9 mouse cellular contexts compared by ENCODE assay signal in the genomic region with DNA sequence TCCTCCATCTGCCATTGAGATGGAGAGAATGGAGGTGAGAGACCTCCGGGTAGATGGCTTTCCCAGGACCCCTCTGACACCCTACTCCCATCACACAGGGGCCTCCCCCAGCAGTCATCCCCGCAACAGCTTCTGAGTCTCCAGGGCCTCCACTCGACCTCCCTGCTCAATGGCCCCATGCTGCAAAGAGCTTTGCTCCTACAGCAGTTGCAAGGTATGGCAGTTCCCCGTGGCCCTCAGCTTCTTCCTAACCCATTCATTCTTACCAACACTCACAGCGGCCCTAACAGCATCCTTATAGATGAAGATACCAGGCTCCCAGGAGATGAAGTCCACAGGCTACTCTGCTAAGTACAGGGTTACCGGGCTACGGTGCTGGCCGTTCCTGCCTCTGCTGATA. TPM values are rescaled to one million over a fixed set of nuclear protein-coding genes. Genes with fewer than 3 reads are reported as not detected.
DNase-seq lines count a peak whose midpoint lies in the region; ATAC-seq and TF ChIP-seq lines count a peak whose summit lies in the region.
"Had no signal": no experiment of that assay in that cellular context is flagged by ENCODE, and none has a peak within 500 bp of the region (broad histone marks: within the 10 kb centered on the region; RNA-seq: fewer than 3 reads in every experiment).

No protein-coding gene starts in this region.

- no peak for TF ChIP-seq CTCF in hindbrain, postnatal 0 days (IDR thresholded peaks at IDR 0.05; ENCODE audit: low read depth)

- H3K9me3 ChIP-seq in heart, embryonic 15.5 days (replicated peaks) = no peaks in the 10 kb centered on the region
- H3K9me3 ChIP-seq in embryonic facial prominence, embryonic 12.5 days = no peaks in the 10 kb centered on the region
- no peaks in the 10 kb centered on the region for H3K9me3 ChIP-seq in hindbrain, postnatal 0 days (ENCODE audit: low read length)
- no peaks in the 10 kb centered on the region for H3K9me3 ChIP-seq in midbrain, embryonic 13.5 days

- peak overlapping the region; percentile 77 for H3K9ac ChIP-seq in heart, embryonic 15.5 days
- peak overlapping the region; percentile 76 for H3K9ac ChIP-seq in embryonic facial prominence, embryonic 12.5 days
- H3K9ac ChIP-seq in hindbrain, postnatal 0 days (replicated peaks; ENCODE audit: low read length) = peak overlapping the region; percentile 82
- peak overlapping the region; percentile 86; the same call in 1 of the 2 replicates for H3K9ac ChIP-seq in midbrain, embryonic 13.5 days (replicated peaks)

- 76% methylated on average over 8 of the region's 8 CpGs for WGBS in heart, embryonic 15.5 days
- 82% methylated on average over 8 of the region's 8 CpGs for WGBS in embryonic facial prominence, embryonic 12.5 days
- WGBS in hindbrain, postnatal 0 days = 83% methylated on average over 8 of the region's 8 CpGs
- 85% methylated on average over 8 of the region's 8 CpGs for WGBS in midbrain, embryonic 13.5 days

- 0 out of 2 replicates have a peak overlapping the region, but pooled peaks have one; percentile 90 for H3K27ac ChIP-seq in heart, embryonic 15.5 days
- no peak overlapping the region for H3K27ac ChIP-seq in embryonic facial prominence, embryonic 12.5 days
- H3K27ac ChIP-seq in hindbrain, postnatal 0 days = peak overlapping the region; percentile 88; the same call in 1 of the 2 replicates
- no peak overlapping the region for H3K27ac ChIP-seq in midbrain, embryonic 13.5 days

- peaks cover 26% of the 10 kb centered on the region for H3K4me1 ChIP-seq in heart, embryonic 15.5 days (replicated peaks)
- H3K4me1 ChIP-seq in embryonic facial prominence, embryonic 12.5 days = peaks cover 8% of the 10 kb centered on the region
- peaks cover 8% of the 10 kb centered on the region for H3K4me1 ChIP-seq in hindbrain, postnatal 0 days (ENCODE audit: insufficient read depth, low read length)
- peaks cover 24% of the 10 kb centered on the region for H3K4me1 ChIP-seq in midbrain, embryonic 13.5 days (replicated peaks)

- peak overlapping the region; percentile 94 for H3K4me2 ChIP-seq in heart, embryonic 15.5 days
- peak overlapping the region; percentile 86 for H3K4me2 ChIP-seq in embryonic facial prominence, embryonic 12.5 days (replicated peaks)
- H3K4me2 ChIP-seq in hindbrain, postnatal 0 days (ENCODE audit: low read depth, low read length) = peak overlapping the region; percentile 81
- H3K4me2 ChIP-seq in midbrain, embryonic 13.5 days (replicated peaks) = peak overlapping the region; percentile 86

- no peak for DNase-seq in heart, postnatal 4 days
- DNase-seq in hindbrain, postnatal 0 days (ENCODE audit: low spot score) = no peak
- DNase-seq in yolk sac, embryonic 10.5 days (ENCODE audit: low spot score) = no peak
- DNase-seq in embryo, embryonic 10.5 days (ENCODE audit: low spot score) = no peak
- DNase-seq in adrenal gland, postnatal 25 days = no peak
- DNase-seq: spleen, adult 18-20 months had no signal

- ATAC-seq in heart, embryonic 15.5 days (replicated peaks; ENCODE audit: insufficient number of reproducible peaks, insufficient read depth, low FRiP score, low read depth) = no peak
- ATAC-seq in embryonic facial prominence, embryonic 12.5 days (ENCODE audit: insufficient number of reproducible peaks, insufficient read depth, low FRiP score, low TSS enrichment) = no peak
- ATAC-seq in hindbrain, postnatal 0 days = no peak
- no peak for ATAC-seq in midbrain, embryonic 13.5 days

- H3K27me3 ChIP-seq in heart, embryonic 15.5 days = no peaks in the 10 kb centered on the region
- no peaks in the 10 kb centered on the region for H3K27me3 ChIP-seq in embryonic facial prominence, embryonic 12.5 days
- H3K27me3 ChIP-seq in hindbrain, postnatal 0 days (ENCODE audit: insufficient read depth, low read length) = peaks cover 5% of the 10 kb centered on the region; the same call in 1 of the 2 replicates
- peaks cover 11% of the 10 kb centered on the region for H3K27me3 ChIP-seq in midbrain, embryonic 13.5 days

- peak overlapping the region; percentile 74 for H3K4me3 ChIP-seq in heart, embryonic 15.5 days
- H3K4me3 ChIP-seq in embryonic facial prominence, embryonic 12.5 days = peak overlapping the region; percentile 88
- peak overlapping the region; percentile 83 for H3K4me3 ChIP-seq in hindbrain, postnatal 0 days (ENCODE audit: low read length)
- peak overlapping the region; percentile 70 for H3K4me3 ChIP-seq in midbrain, embryonic 13.5 days (replicated peaks)

- H3K36me3 ChIP-seq in heart, embryonic 15.5 days = peaks cover 31% of the 10 kb centered on the region
- peaks cover 26% of the 10 kb centered on the region for H3K36me3 ChIP-seq in embryonic facial prominence, embryonic 12.5 days
- peaks cover 16% of the 10 kb centered on the region for H3K36me3 ChIP-seq in hindbrain, postnatal 0 days (ENCODE audit: insufficient read depth, low read length)
- peaks cover 38% of the 10 kb centered on the region for H3K36me3 ChIP-seq in midbrain, embryonic 13.5 days

RNA-seq across cellular contexts. Expression of a gene that starts 11.0 kb away (rescaled TPM):
- 1.9 and 5.4 TPM in 2 replicates for polyA plus RNA-seq in heart, embryonic 15.5 days (2015; fragmentation: Nextera tagmentation; extraction: Ambion mirVana)
- total RNA-seq in heart, postnatal 4 days (2021) = 1 to 10 TPM; 9.0 to 9.6 TPM
- polyA plus RNA-seq in embryonic facial prominence, embryonic 12.5 days (2016; fragmentation: Nextera tagmentation; extraction: Ambion mirVana) = 45.0 and 47.8 TPM in 2 replicates
- 190 and 211 TPM in 2 replicates for total RNA-seq in hindbrain, postnatal 0 days (2014; rRNA removed)
- polyA plus RNA-seq in hindbrain, postnatal 0 days (2015; fragmentation: Nextera tagmentation; extraction: Ambion mirVana) = 87.6 and 96.9 TPM in 2 replicates
- 35.5 and 41.2 TPM in 2 replicates for polyA plus RNA-seq in midbrain, embryonic 13.5 days (2015; fragmentation: Nextera tagmentation; extraction: Ambion mirVana)
- total RNA-seq in adrenal gland, postnatal 25 days (2021) = 13.1 and 20.4 TPM in 2 replicates

RNA-seq across cellular contexts. Expression of a gene that starts 12.0 kb away (rescaled TPM):
- 30.9 and 46.0 TPM in 2 replicates for polyA plus RNA-seq in heart, embryonic 15.5 days (2015; fragmentation: Nextera tagmentation; extraction: Ambion mirVana)
- 10 to 100 TPM; 34.5 to 48.3 TPM for total RNA-seq in heart, postnatal 4 days (2021)
- 50.6 and 57.8 TPM in 2 replicates for polyA plus RNA-seq in embryonic facial prominence, embryonic 12.5 days (2016; fragmentation: Nextera tagmentation; extraction: Ambion mirVana)
- 87.6 and 103 TPM in 2 replicates for total RNA-seq in hindbrain, postnatal 0 days (2014; rRNA removed)
- 33.3 and 40.3 TPM in 2 replicates for polyA plus RNA-seq in hindbrain, postnatal 0 days (2015; fragmentation: Nextera tagmentation; extraction: Ambion mirVana)
- 54.4 and 56.7 TPM in 2 replicates for polyA plus RNA-seq in midbrain, embryonic 13.5 days (2015; fragmentation: Nextera tagmentation; extraction: Ambion mirVana)
- total RNA-seq in adrenal gland, postnatal 25 days (2021) = 85.5 and 107 TPM in 2 replicates

RNA-seq across cellular contexts. Expression of a gene that starts 17.6 kb away (rescaled TPM):
- 43.9 and 46.0 TPM in 2 replicates for polyA plus RNA-seq in heart, embryonic 15.5 days (2015; fragmentation: Nextera tagmentation; extraction: Ambion mirVana)
- total RNA-seq in heart, postnatal 4 days (2021) = 10 to 100 TPM; 43.7 to 47.6 TPM
- polyA plus RNA-seq in embryonic facial prominence, embryonic 12.5 days (2016; fragmentation: Nextera tagmentation; extraction: Ambion mirVana) = 53.9 and 54.6 TPM in 2 replicates
- 458 and 481 TPM in 2 replicates for total RNA-seq in hindbrain, postnatal 0 days (2014; rRNA removed)
- polyA plus RNA-seq in hindbrain, postnatal 0 days (2015; fragmentation: Nextera tagmentation; extraction: Ambion mirVana) = 220 and 233 TPM in 2 replicates
- 74.7 and 77.5 TPM in 2 replicates for polyA plus RNA-seq in midbrain, embryonic 13.5 days (2015; fragmentation: Nextera tagmentation; extraction: Ambion mirVana)
- total RNA-seq in adrenal gland, postnatal 25 days (2021) = 173 and 191 TPM in 2 replicates

RNA-seq across cellular contexts. Expression of a gene that starts 23.9 kb away (rescaled TPM):
- 2.2 and 2.8 TPM in 2 replicates for polyA plus RNA-seq in heart, embryonic 15.5 days (2015; fragmentation: Nextera tagmentation; extraction: Ambion mirVana)
- total RNA-seq in heart, postnatal 4 days (2021) = 1 to 10 TPM; 3.1 to 3.4 TPM
- 1.3 and 1.4 TPM in 2 replicates for polyA plus RNA-seq in embryonic facial prominence, embryonic 12.5 days (2016; fragmentation: Nextera tagmentation; extraction: Ambion mirVana)
- 0.31 and 0.58 TPM in 2 replicates for total RNA-seq in hindbrain, postnatal 0 days (2014; rRNA removed)
- polyA plus RNA-seq in hindbrain, postnatal 0 days (2015; fragmentation: Nextera tagmentation; extraction: Ambion mirVana) = 0.80 and 0.93 TPM in 2 replicates
- polyA plus RNA-seq in midbrain, embryonic 13.5 days (2015; fragmentation: Nextera tagmentation; extraction: Ambion mirVana) = 0.35 and 0.37 TPM in 2 replicates
- 1.0 and 1.5 TPM in 2 replicates for total RNA-seq in adrenal gland, postnatal 25 days (2021)

RNA-seq across cellular contexts. Expression of a gene that starts 31.6 kb away (rescaled TPM):
- polyA plus RNA-seq in heart, embryonic 15.5 days (2015; fragmentation: Nextera tagmentation; extraction: Ambion mirVana) = 38.2 and 41.8 TPM in 2 replicates
- 10 to 100 TPM; 59.7 to 60.2 TPM for total RNA-seq in heart, postnatal 4 days (2021)
- 36.1 and 36.9 TPM in 2 replicates for polyA plus RNA-seq in embryonic facial prominence, embryonic 12.5 days (2016; fragmentation: Nextera tagmentation; extraction: Ambion mirVana)
- total RNA-seq in hindbrain, postnatal 0 days (2014; rRNA removed) = 41.3 and 45.5 TPM in 2 replicates
- 55.6 and 57.0 TPM in 2 replicates for polyA plus RNA-seq in hindbrain, postnatal 0 days (2015; fragmentation: Nextera tagmentation; extraction: Ambion mirVana)
- 35.5 and 37.6 TPM in 2 replicates for polyA plus RNA-seq in midbrain, embryonic 13.5 days (2015; fragmentation: Nextera tagmentation; extraction: Ambion mirVana)
- total RNA-seq in adrenal gland, postnatal 25 days (2021) = 49.8 and 51.8 TPM in 2 replicates

Comparison
In these comparisons a context has a peak if more than half of its experiments do, and no peak if none do; other contexts are left out.
1. H3K27ac ChIP-seq: peak in heart, embryonic 15.5 days (single experiment) and hindbrain, postnatal 0 days (single experiment); none in embryonic facial prominence, embryonic 12.5 days (single experiment) and midbrain, embryonic 13.5 days (single experiment).
2. Peak in every context shown above with its lines, with median percentiles within 50 percentile points of each other: H3K4me2 ChIP-seq, H3K4me3 ChIP-seq and H3K9ac ChIP-seq.